Mouse (Mus musculus) T-cell, adult 2 months (primary cell): ENCODE measurements around the gene Tmem164.

Experiments
- DNase-seq: peaks from one replicate; pipeline ENCODE4 v3.0.0; 2022; ENCODE audit warnings: low spot score

Gene Tmem164

DNA sequence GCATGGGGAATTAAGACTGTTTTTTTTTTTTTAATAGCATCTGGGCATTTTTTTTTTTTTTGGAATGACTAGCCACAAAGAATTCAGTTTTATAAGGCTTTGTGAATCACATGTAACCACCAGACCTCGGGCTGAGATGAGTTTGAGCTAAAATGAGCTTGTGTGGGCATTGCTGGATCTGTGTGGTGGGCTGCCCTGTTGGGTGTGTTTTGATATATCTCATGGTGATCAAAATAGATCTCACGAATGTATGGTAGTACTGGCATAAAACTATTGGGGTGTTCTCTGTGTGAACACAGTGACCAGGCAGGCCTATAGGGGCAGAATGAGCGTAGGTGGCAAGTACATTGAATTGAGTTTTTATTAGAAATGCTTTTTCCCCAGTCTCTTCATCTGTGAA, 67.4 kb downstream of the Tmem164 start:
- no peak for DNase-seq

DNA sequence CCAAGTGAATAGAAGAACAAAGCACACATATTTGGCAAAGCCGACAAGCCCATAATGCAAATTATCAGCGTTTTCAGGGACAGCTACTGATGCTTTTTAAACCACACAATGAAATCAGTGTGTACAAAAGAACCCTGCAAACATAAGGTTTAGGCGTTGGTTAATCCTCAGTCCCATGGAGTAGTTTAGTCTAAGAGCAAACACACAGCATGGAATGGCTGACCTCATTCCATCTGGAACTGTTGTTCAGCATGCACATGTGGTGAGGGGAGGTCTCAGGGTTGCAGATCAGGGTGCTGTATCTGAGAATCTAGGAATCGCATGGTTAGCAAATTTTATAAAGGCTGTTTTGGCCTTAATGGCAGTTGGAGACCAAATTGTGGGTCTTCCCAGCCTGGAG, 69.6 kb downstream of the Tmem164 start:
- no peak for DNase-seq

DNA sequence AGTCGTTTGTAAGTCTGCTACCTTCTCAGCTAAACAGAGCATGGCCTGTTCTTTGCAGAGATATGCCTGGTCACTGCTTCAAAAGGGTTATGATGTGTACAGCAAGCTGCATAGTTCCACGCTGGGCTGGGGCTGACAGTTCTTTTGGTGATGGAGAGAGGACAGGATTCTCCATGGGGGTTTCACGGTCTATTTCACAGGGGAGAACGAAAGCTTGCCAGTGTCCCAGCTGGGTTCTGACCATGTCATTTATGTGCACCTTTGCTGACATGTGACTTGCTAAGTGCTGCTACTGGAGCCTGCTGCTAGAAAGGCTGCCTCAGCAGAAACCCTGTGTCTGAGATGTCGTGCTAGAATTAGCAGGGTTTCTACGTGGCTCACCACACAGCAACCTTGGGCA, 74.3 kb downstream of the Tmem164 start:
- no peak for DNase-seq

DNA sequence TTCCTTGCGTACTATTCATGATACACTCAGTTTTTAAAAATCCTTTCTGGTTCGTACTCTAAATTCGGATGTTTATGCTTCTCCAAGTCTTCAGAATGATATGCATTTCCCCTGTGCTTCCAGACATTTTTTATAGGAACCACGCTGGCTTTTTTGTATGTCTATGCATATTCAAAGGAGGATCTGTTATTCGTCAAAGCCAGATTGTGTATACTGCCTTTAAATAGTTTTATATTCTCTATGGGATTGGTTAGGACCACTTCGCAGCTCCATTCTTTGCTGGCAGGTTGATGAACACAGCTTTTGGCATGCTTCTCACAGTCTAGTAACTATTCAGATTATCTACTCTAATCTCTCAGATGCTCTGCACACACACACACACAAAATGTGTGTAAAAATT, 79.2 kb downstream of the Tmem164 start:
- no peak for DNase-seq

DNA sequence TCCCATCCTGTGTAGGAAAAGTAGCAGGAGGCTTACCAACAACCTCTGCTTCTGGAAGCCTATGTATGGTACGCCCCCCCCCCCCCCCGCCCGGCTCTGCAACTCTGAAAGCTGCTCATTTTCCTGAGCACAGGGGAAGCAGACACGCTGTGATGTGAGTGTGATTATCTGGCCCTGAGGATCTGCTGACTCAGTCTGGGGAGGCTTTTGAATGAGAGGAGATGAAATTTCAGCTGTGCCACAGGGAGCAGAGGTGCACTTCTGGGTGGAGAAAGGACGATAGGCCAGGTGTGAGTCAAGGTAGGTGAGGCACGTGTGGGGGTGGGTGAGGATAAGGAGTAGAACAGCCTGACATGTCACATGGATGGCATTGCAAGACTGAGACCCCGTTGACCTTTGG, 82.1 kb downstream of the Tmem164 start:
- DNase-seq: no peak

DNA sequence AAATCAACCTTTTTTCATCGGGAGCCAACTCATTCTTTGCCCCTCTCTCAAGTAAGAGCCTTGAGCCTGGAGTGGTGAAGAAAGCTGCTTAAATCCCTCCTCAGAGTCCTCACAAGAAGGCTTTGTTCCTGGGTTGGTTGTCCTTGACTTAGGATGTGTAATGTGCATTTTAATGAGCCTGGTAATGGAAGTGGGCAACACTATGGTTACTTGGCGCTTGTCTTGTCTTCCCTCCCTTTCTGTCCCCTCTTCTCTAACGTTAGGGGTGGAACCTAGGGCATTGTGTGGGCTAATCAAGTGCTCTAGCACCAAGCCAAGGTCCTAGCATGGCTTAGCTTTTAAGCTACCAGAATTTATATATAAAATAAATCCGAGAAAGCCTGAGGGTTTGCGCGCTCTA, 88.5 kb downstream of the Tmem164 start:
- DNase-seq: no peak

GRCm38 (mm10) chrX:142773658-142774057, 92.5 kb downstream of the Tmem164 start:
- DNase-seq: no peak

- no peak for DNase-seq
Measured at GRCm38 (mm10) chrX:142776131-142776530, 94.9 kb downstream of the Tmem164 start.

DNA sequence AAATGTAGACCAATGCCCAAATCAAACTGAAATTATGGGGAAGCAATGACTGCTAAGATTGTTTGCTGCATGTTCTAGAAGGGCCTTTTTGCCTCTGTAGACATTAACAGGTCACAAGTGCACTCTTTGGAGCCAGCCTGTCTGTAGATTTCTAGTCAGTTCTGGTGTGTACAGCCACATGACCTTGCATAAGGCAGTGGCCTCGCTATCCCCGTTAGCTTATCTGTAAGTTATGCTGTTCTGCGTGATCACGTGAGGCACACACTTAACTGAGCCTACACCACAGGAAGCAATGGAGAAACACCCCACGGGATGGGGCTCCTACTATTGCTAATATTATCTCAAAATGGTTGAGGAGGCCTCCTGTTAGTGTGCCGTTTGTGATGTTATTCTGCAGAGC, 97.4 kb downstream of the Tmem164 start:
- no peak for DNase-seq

DNA sequence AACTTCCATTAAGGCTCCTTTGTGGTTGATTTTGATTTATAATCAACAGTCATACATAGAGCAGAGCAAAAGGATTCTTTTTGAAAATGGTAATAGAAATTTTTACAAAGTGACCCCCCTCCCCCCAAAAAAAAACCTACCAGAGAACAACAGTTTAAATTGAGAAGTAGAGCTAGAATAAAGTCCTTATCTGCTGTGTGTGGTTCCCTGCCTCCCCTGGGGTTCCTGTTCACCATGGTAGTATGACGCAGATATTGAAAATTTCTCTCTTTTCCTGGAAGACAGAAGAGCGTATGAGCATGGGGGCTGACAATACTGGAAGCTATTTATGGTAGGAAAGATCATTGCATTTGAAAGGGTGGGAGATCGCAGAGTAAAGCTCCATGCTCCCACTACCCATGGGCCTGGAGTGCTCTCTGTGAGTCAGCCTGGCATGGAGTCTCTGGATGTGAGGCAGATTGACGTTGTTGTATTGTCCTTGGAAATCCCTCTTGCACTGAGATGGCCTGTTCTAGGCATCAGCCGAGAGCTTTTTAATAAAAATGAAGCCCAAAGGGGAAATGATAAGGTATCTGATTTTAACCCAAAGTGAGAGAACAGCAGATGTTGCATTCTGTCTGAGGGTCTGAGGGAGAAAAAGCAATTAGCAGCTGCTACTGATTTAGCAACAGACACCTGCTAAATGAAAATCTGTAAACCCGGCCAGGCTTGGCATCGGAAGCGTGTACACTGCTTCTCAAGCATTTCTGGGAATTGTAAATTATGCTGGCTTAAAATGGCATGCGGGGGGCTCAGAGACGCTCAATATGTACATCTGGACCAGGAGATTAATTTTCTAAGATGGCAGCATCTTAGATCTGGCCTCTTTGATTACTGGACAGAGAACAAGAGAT, 105.2 kb downstream of the Tmem164 start:
- no peak for DNase-seq

DNA sequence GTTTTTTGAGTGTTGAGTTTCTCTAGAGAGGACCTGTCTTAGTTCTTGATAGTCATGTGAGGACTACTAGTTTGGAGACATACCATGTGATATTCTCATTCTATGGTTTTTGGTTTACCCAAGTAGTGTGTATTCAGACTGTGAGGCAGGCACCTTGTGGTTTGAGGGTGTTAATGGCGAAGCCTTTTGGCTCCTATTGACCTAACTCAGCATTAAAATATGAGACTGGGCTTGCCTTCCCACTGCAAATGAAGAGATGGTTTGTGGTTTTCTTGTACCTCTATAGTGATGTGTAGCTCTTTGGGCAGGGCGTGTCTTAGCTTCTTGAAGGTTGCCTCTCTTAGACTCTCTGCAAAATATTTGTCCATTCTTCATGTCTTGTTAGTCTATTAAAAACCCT, 111.0 kb downstream of the Tmem164 start:
- peak; percentile 2 for DNase-seq

DNA sequence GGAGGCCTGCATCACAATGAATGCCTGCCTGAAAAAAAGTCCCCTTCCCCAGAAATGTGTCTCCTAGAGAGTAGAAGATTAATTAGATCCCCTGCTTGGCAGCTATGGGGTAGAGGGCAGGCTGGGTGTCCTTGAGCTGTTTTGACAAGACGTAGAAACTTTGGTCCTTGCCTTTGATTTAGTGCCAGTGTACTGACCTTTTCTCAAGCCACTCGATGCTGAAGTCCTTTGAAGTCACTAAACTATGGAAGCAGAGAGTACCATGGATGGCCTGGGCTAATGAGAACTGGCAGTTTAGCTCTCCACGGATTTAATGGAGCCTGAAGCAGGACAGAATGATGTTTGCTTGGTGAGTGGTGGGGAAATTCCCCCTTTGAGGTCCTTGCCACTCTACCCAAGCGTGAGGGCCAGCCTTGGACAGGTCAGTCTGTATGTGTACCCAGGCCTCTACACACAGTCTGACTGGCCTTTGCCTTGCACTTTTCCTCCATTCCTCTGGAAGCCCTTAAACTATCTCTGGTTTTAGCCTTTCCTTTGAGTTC, 112.9 kb downstream of the Tmem164 start:
- no peak for DNase-seq

- no peak for DNase-seq
Measured at GRCm38 (mm10) chrX:142804596-142804995, 123.4 kb downstream of the Tmem164 start.

- peak; percentile 1 for DNase-seq
Measured at GRCm38 (mm10) chrX:142806126-142806525, 124.9 kb downstream of the Tmem164 start.

- DNase-seq: no peak
Measured at GRCm38 (mm10) chrX:142806620-142807061, 125.4 kb downstream of the Tmem164 start.

GRCm38 (mm10) chrX:142808411-142808810, 127.2 kb downstream of the Tmem164 start:
- DNase-seq: peak; percentile 29

DNA sequence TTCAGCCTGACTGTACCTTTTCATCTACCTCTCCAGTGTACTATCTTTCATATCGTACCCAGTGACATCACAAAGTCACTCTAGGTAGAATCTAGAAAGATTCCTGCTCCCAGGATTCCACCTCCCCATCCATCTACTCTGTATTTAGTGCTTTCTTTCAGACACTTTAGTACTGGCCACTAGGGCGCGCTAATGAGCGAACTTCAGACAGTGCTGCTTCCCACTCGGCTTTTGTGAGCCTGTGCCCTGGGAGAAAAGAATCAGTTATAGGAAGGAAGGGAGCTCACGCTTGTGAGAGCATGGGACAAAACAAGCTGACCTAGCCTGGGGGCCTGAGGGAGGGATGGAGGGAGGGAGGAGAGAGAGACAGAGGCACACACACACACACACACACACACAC, 131.9 kb downstream of the Tmem164 start:
- DNase-seq: peak; percentile 2

- DNase-seq: peak; percentile 25
Measured at GRCm38 (mm10) chrX:142818057-142818682, 137.0 kb downstream of the Tmem164 start.

DNA sequence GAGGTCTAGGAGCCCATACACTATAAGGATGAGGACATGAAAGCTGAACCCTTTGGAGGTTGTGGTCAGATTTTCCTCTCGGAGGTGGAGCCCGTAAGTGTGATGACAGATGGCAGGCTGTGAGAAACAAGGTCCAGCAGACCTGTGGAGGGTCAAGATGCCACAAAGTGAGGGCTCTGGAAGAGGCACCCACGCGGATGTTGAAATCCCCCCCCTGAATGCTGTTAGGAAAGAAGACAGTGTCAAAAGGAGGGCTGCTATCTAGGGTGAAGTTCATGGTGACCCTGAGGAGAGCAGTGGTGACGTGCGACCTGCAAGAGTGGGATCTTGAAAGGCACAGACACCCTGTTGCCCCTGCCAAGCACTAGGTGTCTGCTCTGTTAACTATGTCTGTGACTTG, 140.0 kb downstream of the Tmem164 start:
- DNase-seq: no peak

GRCm38 (mm10) chrX:142821846-142822245, 140.6 kb downstream of the Tmem164 start:
- DNase-seq: peak; percentile 10

GRCm38 (mm10) chrX:142825309-142825708, 144.1 kb downstream of the Tmem164 start:
- DNase-seq: no peak

DNA sequence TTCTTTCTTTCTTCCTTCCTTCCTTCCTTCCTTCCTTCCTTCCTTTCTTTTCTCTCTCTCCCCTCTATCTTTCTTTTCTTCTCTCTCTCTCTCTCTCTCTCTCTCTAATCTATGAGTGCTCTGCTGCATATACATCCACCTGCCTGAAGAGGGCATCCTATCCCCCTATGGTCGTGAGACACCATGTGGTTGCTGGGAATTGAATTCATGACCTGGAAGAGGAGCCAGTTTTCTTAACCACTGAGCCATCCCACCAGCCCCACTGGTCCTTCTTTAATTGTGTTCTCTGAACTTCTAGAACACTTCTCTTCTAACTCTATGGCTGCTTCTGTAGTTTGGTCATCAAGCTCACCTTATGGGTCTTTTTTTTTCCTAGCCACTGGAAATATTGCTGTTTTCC, 146.4 kb downstream of the Tmem164 start:
- DNase-seq: no peak
